31 mouse cellular contexts compared by ENCODE assay signal in the genomic region with DNA sequence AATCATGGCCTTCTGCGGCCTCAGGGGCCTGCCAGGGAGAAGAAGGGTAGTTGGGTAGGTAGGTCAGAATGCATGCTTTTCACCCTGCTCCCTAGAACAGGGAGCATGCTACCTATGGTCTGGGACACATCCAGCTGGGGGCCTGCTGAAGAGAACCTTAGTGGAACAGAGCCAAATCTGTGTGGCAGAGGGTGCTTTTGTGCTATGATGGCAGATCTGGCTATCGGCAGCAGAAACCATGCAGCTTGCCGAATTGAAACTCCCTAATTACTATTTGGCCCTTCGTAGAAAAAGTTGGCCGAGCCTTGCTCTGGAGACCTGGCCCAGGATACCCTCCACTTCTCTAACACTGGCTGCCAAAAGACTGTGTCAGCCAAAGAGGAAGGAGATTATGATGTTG. TPM values are rescaled to one million over a fixed set of nuclear protein-coding genes. Genes with fewer than 3 reads are reported as not detected.
DNase-seq lines count a peak whose midpoint lies in the region; ATAC-seq and TF ChIP-seq lines count a peak whose summit lies in the region.
"Had no signal": no experiment of that assay in that cellular context is flagged by ENCODE, and none has a peak within 500 bp of the region (broad histone marks: within the 10 kb centered on the region; RNA-seq: fewer than 3 reads in every experiment).

No protein-coding gene starts in this region.

- no peak for TF ChIP-seq EP300 in stomach, postnatal 0 days (optimal IDR thresholded peaks at IDR 0.05)

- H3K4me1 ChIP-seq in forebrain, embryonic 14.5 days (ENCODE audit: control insufficient read depth, insufficient read depth, low read length): no peaks in the 10 kb centered on the region
- H3K4me1 ChIP-seq in forebrain, embryonic 11.5 days (replicated peaks; ENCODE audit: control insufficient read depth, insufficient read depth, low read length): no peaks in the 10 kb centered on the region
- no peaks in the 10 kb centered on the region for H3K4me1 ChIP-seq in neural tube, embryonic 15.5 days
- H3K4me1 ChIP-seq in stomach, postnatal 0 days (replicated peaks; ENCODE audit: control insufficient read depth, insufficient read depth): no peaks in the 10 kb centered on the region
- H3K4me1 ChIP-seq: embryonic facial prominence, embryonic 12.5 days; forebrain, embryonic 12.5 days; hindbrain, embryonic 10.5 days; hindbrain, embryonic 13.5 days; intestine, embryonic 15.5 days had no signal

- H3K27ac ChIP-seq in forebrain, embryonic 14.5 days (ENCODE audit: low read depth, low read length): no peak overlapping the region
- H3K27ac ChIP-seq in forebrain, embryonic 11.5 days (ENCODE audit: low read depth, low read length): no peak overlapping the region
- H3K27ac ChIP-seq in neural tube, embryonic 15.5 days (replicated peaks): no peak overlapping the region
- no peak overlapping the region for H3K27ac ChIP-seq in stomach, postnatal 0 days (replicated peaks)
- H3K27ac ChIP-seq: embryonic facial prominence, embryonic 12.5 days; embryonic facial prominence, embryonic 15.5 days; forebrain, embryonic 12.5 days; heart, adult 2 months; heart, embryonic 15.5 days; hindbrain, embryonic 10.5 days; hindbrain, embryonic 13.5 days; intestine, embryonic 15.5 days had no signal

- H3K4me2 ChIP-seq in forebrain, embryonic 14.5 days (ENCODE audit: low read length): no peak overlapping the region
- no peak overlapping the region for H3K4me2 ChIP-seq in forebrain, embryonic 11.5 days (ENCODE audit: low read depth, low read length, severe bottlenecking)
- no peak overlapping the region for H3K4me2 ChIP-seq in neural tube, embryonic 15.5 days
- no peak overlapping the region for H3K4me2 ChIP-seq in stomach, postnatal 0 days (replicated peaks; ENCODE audit: low read depth)
- H3K4me2 ChIP-seq: embryonic facial prominence, embryonic 12.5 days; embryonic facial prominence, embryonic 15.5 days; forebrain, embryonic 12.5 days; heart, embryonic 12.5 days; heart, embryonic 15.5 days; hindbrain, embryonic 13.5 days; intestine, embryonic 15.5 days had no signal

- no peak overlapping the region for H3K9ac ChIP-seq in forebrain, embryonic 14.5 days (ENCODE audit: low read length)
- H3K9ac ChIP-seq in forebrain, embryonic 11.5 days (ENCODE audit: low read length): no peak overlapping the region
- no peak overlapping the region for H3K9ac ChIP-seq in neural tube, embryonic 15.5 days (replicated peaks)
- no peak overlapping the region for H3K9ac ChIP-seq in stomach, postnatal 0 days (ENCODE audit: low read length)
- H3K9ac ChIP-seq: embryonic facial prominence, embryonic 12.5 days; embryonic facial prominence, embryonic 15.5 days; forebrain, embryonic 12.5 days; heart, embryonic 12.5 days; heart, embryonic 15.5 days; hindbrain, embryonic 13.5 days; intestine, embryonic 15.5 days had no signal

- H3K9me3 ChIP-seq in forebrain, embryonic 14.5 days (replicated peaks; ENCODE audit: control insufficient read depth, low read length): no peaks in the 10 kb centered on the region
- no peaks in the 10 kb centered on the region for H3K9me3 ChIP-seq in forebrain, embryonic 11.5 days (ENCODE audit: control insufficient read depth, low read length)
- H3K9me3 ChIP-seq in neural tube, embryonic 15.5 days (replicated peaks): no peaks in the 10 kb centered on the region
- no peaks in the 10 kb centered on the region for H3K9me3 ChIP-seq in stomach, postnatal 0 days (ENCODE audit: control insufficient read depth, low read length)
- H3K9me3 ChIP-seq: embryonic facial prominence, embryonic 12.5 days; embryonic facial prominence, embryonic 15.5 days; forebrain, embryonic 12.5 days; G1E; heart, embryonic 12.5 days; heart, embryonic 15.5 days; hindbrain, embryonic 10.5 days; hindbrain, embryonic 13.5 days; intestine, embryonic 15.5 days had no signal

- H3K27me3 ChIP-seq in forebrain, embryonic 14.5 days (replicated peaks; ENCODE audit: control insufficient read depth, insufficient read depth, low read length): no peaks in the 10 kb centered on the region
- no peaks in the 10 kb centered on the region for H3K27me3 ChIP-seq in forebrain, embryonic 11.5 days (ENCODE audit: control insufficient read depth, insufficient read depth, low read length)
- H3K27me3 ChIP-seq in neural tube, embryonic 15.5 days (replicated peaks): no peaks in the 10 kb centered on the region
- no peaks in the 10 kb centered on the region for H3K27me3 ChIP-seq in stomach, postnatal 0 days (ENCODE audit: control insufficient read depth, insufficient read depth, low read length)
- H3K27me3 ChIP-seq: CH12.LX; embryonic facial prominence, embryonic 12.5 days; embryonic facial prominence, embryonic 15.5 days; forebrain, embryonic 12.5 days; hindbrain, embryonic 13.5 days; intestine, embryonic 15.5 days had no signal

- 69% methylated on average over 5 of the region's 5 CpGs for WGBS in forebrain, embryonic 14.5 days
- 91% methylated on average over 5 of the region's 5 CpGs for WGBS in forebrain, embryonic 11.5 days
- 89% methylated on average over 5 of the region's 5 CpGs for WGBS in neural tube, embryonic 15.5 days
- WGBS in stomach, postnatal 0 days: 89% methylated on average over 5 of the region's 5 CpGs

- no peak overlapping the region for H3K4me3 ChIP-seq in forebrain, embryonic 14.5 days (ENCODE audit: low read depth, low read length)
- no peak overlapping the region for H3K4me3 ChIP-seq in forebrain, embryonic 11.5 days (ENCODE audit: low read depth, low read length)
- no peak overlapping the region for H3K4me3 ChIP-seq in neural tube, embryonic 15.5 days (replicated peaks)
- no peak overlapping the region for H3K4me3 ChIP-seq in stomach, postnatal 0 days (ENCODE audit: low read depth, low read length)
- H3K4me3 ChIP-seq: embryonic facial prominence, embryonic 12.5 days; embryonic facial prominence, embryonic 15.5 days; forebrain, embryonic 12.5 days; heart, adult 2 months; heart, embryonic 12.5 days; heart, embryonic 15.5 days; hindbrain, embryonic 10.5 days; hindbrain, embryonic 13.5 days; intestine, embryonic 15.5 days had no signal

- no peak for TF ChIP-seq CTCF in stomach, postnatal 0 days (IDR thresholded peaks at IDR 0.05; ENCODE audit: low read depth)

- no peaks in the 10 kb centered on the region for H3K36me3 ChIP-seq in forebrain, embryonic 14.5 days (ENCODE audit: control insufficient read depth, insufficient read depth, low read length)
- no peaks in the 10 kb centered on the region for H3K36me3 ChIP-seq in forebrain, embryonic 11.5 days (ENCODE audit: control insufficient read depth, insufficient read depth, low read length)
- no peaks in the 10 kb centered on the region for H3K36me3 ChIP-seq in neural tube, embryonic 15.5 days
- no peaks in the 10 kb centered on the region for H3K36me3 ChIP-seq in stomach, postnatal 0 days (ENCODE audit: control insufficient read depth, insufficient read depth, low read length)
- H3K36me3 ChIP-seq: embryonic facial prominence, embryonic 12.5 days; embryonic facial prominence, embryonic 15.5 days; G1E; heart, embryonic 12.5 days; heart, embryonic 15.5 days; hindbrain, embryonic 10.5 days; hindbrain, embryonic 13.5 days; intestine, embryonic 15.5 days had no signal

- no peak for ATAC-seq in forebrain, embryonic 14.5 days
- ATAC-seq in forebrain, embryonic 11.5 days (replicated peaks; ENCODE audit: low FRiP score): no peak
- no peak for ATAC-seq in neural tube, embryonic 15.5 days (ENCODE audit: low FRiP score)
- ATAC-seq in stomach, postnatal 0 days (ENCODE audit: low FRiP score, low TSS enrichment): no peak
- ATAC-seq: activated CD4-positive, CD25-positive, alpha-beta regulatory T cell, adult 4 months; hindbrain, embryonic 16.5 days; intestine, embryonic 15.5 days had no signal

- peak; percentile 5 for DNase-seq in forebrain, embryonic 14.5 days (ENCODE audit: low spot score)
- DNase-seq in forebrain, embryonic 11.5 days (ENCODE audit: low spot score): no peak
- DNase-seq in neural tube, embryonic 10.5 days (ENCODE audit: extremely low spot score, low spot score): peak; percentile 4
- peak; percentile 7 for DNase-seq in stomach, postnatal 0 days (ENCODE audit: low spot score)
- no peak for DNase-seq in adrenal gland, postnatal 4 days (ENCODE audit: low spot score in 2 of 2)
- DNase-seq: adrenal gland, postnatal 10 days; adrenal gland, postnatal 36 days; B cell, adult 2 months; cerebellum, adult 11-12 months; cerebellum, adult 8-10 months; cerebellum, postnatal 10 days; cerebellum, postnatal 36 days; gastrocnemius, postnatal 25 days; heart, postnatal 10 days; heart, postnatal 36 days; kidney, adult 11 months; kidney, adult 8-10 months had no signal

RNA-seq across cellular contexts. Expression of gene Stc2, which starts 11.4 kb away (rescaled TPM):
- polyA plus RNA-seq in forebrain, embryonic 14.5 days (2014; fragmentation: Nextera tagmentation; extraction: Ambion mirVana): 0.35 and 0.80 TPM in 2 replicates
- polyA plus RNA-seq in forebrain, embryonic 11.5 days (2014; fragmentation: Nextera tagmentation; extraction: Ambion mirVana): 1.7 and 2.5 TPM in 2 replicates
- polyA plus RNA-seq in neural tube, embryonic 15.5 days (2015; fragmentation: Nextera tagmentation; extraction: Ambion mirVana): 1.2 and 2.8 TPM in 2 replicates
- polyA plus RNA-seq in stomach, postnatal 0 days (2015; fragmentation: Nextera tagmentation; extraction: Ambion mirVana): 4.3 and 4.5 TPM in 2 replicates
- total RNA-seq in adrenal gland, postnatal 4 days (2021): 1 to 10 TPM; 2.0 to 2.5 TPM
- total RNA-seq: CH12.LX had no signal
- polyA plus RNA-seq: G1E had no signal

Comparison
In these comparisons a context has a peak if more than half of its experiments do, and no peak if none do; other contexts are left out.
1. DNase-seq: peak in forebrain, embryonic 14.5 days (single experiment), neural tube, embryonic 10.5 days (single experiment) and stomach, postnatal 0 days (single experiment); none in forebrain, embryonic 11.5 days (single experiment) and adrenal gland, postnatal 4 days (0 of 2).